Mouse (Mus musculus): Measurements from ENCODE around the gene Ino80. TPM values are rescaled to one million over a fixed set of nuclear protein-coding genes. Genes with fewer than 3 reads are reported as not detected.

Ino80 gene
- total and polyA plus RNA-seq, 3 experiments = 6.1 to 22.6 (median 15.9) TPM

DNA sequence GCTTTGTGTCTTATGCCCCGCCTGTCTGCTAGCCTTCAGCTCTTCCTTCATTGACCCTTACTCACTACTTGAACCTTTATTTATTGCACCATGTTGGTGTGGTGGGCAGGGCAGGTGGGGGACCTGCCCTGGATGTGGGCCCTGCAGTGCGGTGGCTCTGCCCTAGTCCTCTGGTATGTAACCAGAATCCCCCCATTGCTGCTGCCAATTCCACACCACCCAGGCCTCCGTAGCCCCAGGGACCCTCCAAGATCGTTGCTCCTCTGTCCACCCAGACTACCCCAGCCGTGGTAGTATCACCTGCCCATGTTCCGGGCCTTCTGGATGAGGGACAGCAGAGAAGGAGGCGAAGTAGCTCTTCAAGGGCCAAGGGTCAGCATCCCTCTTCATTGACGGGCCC, 123.8 kb downstream of the Ino80 start:
- no peak for DNase-seq

DNA sequence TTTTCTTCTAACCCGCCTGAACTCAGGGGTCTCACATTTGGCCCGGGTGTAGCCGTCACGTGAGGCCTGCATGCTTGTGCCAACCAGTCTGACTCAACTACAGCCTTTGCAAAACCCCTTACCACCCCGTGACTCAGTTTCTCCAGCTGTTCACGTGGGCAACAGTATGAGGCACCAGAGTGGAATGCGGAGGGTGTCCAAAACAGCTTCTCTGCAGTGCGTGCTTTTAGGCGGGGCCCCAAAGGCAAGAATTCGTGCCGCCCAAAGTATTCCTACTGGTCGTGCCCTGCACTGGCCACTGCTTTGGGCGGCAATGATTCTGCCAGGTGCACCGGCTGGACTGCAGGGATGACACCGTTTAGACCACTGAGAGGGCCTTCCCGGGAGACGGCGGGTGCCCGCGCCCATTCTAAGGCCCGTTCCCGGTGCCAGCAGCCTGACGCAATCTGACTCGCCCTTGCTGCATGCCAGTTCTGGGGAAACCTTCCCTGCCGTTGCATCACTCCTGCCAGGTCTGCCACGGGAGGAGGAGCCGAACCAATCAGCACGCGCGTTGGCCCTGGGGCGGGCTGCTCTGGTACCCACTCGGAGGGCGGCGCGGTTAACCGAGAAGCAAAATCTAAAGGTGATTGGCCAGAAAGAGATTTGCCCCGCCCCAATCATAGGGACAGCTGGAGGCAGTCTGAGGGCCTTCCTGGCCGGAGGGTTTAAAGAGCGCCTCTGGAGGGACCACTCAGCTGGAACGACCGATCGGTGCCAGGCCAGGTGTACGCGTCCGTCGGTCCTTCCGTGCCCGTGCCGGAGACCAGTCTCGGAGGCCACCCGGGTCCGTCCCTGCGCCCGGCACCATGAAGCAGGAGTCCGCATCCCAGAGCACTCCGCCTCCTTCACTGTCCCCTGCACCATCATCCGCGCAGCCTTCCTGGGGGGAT, 126.7 kb downstream of the Ino80 start, which contains the start of gene Chac1:
Chac1 (plus strand) TSS at position 675 of the 932 bp plus-strand sequence.
- peak; percentile 98 for DNase-seq

DNA sequence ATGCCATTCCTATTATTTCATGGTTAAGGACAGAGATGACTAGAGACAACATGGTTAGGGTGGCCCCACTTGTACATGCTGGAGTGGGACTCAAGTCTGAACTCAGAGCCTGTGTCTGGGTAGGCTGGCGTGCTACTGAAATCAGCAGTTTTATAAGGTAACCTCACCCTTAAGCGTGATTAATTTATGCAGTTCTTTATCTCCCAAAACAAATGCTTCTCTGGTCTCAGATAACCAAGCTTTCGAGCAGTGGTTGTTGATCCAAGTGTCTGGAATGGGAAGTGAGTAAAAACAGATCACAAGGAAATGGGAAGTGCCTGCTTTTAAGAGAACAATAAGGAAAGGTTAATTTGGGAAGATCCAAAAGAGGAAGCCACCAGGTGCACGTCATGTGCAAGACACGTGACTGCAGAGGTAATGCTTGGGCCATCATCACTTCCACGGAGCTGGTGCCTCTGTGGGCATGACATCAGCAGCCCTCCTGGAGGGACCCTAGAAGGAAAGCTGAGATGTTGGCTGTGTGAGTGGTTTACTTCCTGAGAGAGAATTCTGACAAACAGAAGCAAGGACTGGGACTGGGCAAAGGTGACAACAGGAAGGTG, 132.8 kb downstream of the Ino80 start:
- no peak for DNase-seq

DNA sequence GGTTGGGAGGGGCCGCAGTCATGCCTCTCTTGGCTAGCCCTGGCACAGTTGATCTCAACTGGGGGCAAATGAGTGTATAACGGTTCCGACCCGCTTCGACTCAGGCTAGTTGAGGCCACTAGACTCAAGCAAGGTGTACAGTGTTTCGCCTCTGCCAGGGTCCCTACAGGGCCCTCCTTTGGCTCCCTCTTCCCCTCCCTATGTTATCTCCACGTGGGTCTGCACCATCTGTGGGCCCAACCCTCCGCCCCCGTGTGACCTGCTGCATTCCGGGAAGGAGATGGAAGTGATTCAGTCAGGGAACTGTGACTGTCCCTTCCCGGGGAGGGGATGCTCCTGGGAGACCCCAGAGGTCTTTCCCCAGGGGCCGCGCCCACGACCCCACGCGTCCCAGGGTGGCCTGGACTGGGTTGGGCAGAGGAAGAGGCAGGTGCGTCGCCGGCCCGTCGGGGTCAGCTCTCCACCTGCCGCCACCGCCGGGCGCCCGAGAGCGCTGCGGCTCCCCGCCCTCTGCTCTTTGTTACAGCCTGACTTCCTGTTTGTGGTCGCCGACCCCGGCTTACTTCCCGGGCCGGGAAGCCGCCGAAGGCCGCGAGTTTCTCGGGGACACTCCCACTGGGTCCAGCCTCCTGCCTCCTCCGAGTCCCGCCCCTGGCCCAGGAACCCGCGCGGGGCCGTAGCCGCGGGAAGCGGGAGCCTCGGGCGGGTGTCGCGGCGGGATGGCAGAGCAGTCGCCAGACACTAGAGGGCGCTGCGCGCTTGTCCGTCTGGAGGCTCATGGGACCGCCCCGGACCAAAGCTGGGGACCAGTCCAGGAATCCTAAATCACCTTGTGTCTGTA, 139.8 kb downstream of the Ino80 start:
- peak; percentile 93 for DNase-seq

DNA sequence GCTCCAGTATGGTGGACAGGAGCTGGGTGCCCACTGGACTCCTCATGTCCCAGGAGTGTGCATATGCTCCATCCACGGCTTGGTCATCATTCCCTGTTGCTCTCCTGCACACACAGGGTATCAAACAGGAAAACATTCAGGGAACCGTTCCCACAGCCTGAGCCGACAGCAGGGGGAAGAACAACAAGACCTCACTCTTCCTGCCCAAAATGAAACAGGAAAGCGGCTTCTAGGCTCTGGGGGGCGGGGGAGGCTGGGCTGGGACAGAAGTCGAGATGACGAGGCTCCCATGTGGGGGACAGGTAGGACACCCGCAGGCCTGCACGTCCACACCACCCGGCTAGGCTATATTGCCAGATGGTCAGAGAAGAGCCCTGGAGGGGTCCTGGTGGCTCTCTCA, 141.0 kb downstream of the Ino80 start:
- no peak for DNase-seq

GRCm38 (mm10) chr2:119336002-119336401, 141.5 kb downstream of the Ino80 start:
- no peak for DNase-seq

- no peak for DNase-seq
Measured at GRCm38 (mm10) chr2:119335535-119335934, 142.0 kb downstream of the Ino80 start.

- no peak for DNase-seq
Measured at GRCm38 (mm10) chr2:119334964-119335525, 142.4 kb downstream of the Ino80 start.

DNA sequence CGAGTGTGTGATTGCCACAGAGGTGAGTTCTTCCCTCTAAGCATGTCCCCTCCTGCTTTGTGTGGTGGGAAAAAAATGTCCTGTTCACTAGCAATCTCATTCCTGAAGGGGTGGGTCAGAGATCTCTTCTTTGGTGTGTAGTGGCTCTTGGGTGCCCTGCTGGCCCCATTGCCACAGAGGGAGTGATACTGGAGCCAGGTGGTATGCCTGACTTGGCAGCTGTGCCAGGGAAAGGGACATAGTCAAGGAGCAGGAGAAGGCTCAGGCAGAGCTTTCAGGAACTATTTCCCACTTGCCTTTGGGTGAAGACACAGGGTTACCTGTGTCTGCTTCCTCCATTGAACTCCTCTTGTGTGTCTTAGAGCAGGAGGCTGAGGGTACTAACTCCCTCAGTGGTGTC, 143.4 kb downstream of the Ino80 start:
- no peak for DNase-seq

DNA sequence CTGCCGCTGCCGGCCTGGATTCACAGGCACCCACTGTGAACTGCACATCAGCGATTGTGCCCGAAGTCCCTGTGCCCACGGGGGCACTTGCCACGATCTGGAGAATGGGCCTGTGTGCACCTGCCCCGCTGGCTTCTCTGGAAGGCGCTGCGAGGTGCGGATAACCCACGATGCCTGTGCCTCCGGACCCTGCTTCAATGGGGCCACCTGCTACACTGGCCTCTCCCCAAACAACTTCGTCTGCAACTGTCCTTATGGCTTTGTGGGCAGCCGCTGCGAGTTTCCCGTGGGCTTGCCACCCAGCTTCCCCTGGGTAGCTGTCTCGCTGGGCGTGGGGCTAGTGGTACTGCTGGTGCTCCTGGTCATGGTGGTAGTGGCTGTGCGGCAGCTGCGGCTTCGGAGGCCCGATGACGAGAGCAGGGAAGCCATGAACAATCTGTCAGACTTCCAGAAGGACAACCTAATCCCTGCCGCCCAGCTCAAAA, 145.3 kb downstream of the Ino80 start:
- DNase-seq = no peak

DNA sequence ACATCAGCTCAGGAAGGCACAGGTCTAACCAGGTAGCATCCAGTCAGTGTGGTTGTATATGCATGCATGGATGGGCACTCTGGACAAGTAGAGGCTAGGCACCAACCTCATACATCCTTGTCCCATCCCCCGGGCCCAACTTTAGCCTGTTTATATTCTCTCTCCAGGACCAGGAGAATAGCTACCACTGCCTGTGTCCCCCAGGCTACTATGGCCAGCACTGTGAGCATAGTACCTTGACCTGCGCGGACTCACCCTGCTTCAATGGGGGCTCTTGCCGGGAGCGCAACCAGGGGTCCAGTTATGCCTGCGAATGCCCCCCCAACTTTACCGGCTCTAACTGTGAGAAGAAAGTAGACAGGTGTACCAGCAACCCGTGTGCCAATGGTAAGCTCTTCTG, 146.7 kb downstream of the Ino80 start:
- DNase-seq = no peak

- no peak for DNase-seq
Measured at GRCm38 (mm10) chr2:119329123-119329817, 148.2 kb downstream of the Ino80 start.

DNA sequence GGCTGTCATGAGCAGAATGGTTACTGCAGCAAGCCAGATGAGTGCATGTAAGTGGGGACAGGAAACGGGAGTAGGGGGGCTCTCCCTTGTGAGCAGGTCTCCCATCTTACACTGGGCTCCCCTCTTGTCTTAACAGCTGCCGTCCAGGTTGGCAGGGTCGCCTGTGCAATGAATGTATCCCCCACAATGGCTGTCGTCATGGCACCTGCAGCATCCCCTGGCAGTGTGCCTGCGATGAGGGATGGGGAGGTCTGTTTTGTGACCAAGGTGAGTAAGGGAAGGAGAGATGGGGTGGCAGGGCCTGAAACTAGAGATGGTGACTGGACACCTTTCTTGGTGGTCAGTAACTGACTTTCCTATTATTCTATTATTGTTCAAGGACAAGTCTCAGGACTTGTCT, 148.9 kb downstream of the Ino80 start:
- DNase-seq = no peak

- DNase-seq = no peak
Measured at GRCm38 (mm10) chr2:119327942-119328526, 149.5 kb downstream of the Ino80 start.

DNA sequence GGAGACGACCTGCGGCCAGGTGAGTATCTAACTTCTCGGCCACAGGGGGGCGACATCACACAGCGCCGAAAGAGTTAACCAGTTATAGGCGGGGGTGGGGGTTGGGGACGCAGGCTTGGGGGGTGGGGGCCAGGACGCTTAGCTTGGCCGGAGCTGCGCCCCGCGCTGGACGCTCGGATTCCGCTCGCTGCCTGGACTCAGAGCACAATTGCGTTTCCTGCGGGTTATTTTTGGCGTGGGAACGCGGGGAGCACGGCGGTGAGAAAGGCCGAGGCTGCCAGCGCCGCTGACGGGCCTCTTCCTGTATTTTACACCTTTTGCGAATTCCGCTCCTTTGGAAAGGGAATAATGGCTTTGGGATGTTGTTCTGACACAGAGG, 150.4 kb downstream of the Ino80 start:
- peak; percentile 74 for DNase-seq

- DNase-seq = peak; percentile 56
Measured at GRCm38 (mm10) chr2:119326161-119327101, 151.1 kb downstream of the Ino80 start.

- peak; percentile 79 for DNase-seq
Measured at GRCm38 (mm10) chr2:119325568-119326143, 151.8 kb downstream of the Ino80 start, which contains the start of gene Dll4. Dll4 (plus strand) TSS chr2:119325784.

GRCm38 (mm10) chr2:119324576-119325318, 152.7 kb downstream of the Ino80 start:
- no peak for DNase-seq

All from adrenal gland, adult 2 months (tissue).